Mouse (Mus musculus) heart, postnatal 14 days (tissue): Measurements from ENCODE around the gene Hsd17b2. TPM values are rescaled to one million over a fixed set of nuclear protein-coding genes. Genes with fewer than 3 reads are reported as not detected.

ENCODE experiments used
- DNase-seq, 2 experiments: peaks; one replicate each; pipeline ENCODE4 v3.0.0; 2021 to 2022
- intact Hi-C: fragments of 180-260 bp; cut with DNase I; formaldehyde crosslinking; loops from one replicate; pipeline ENCODE4 v1.15.1; 2025
- long read RNA-seq, 2 experiments: library from polyadenylated mRNA; stranded (forward); transcript quantifications; one replicate each; pipeline ENCODE4 v2.0.0; 2021
- total RNA-seq, 2 experiments: library from RNA; stranded (reverse); gene quantifications; 2 replicates each; pipeline ENCODE4 v1.2.3; 2021

Gene Hsd17b2
- total RNA-seq, result not detected
- long read RNA-seq, experiment 1, result 0 reads
- long read RNA-seq, experiment 2, result 0 reads

DNA sequence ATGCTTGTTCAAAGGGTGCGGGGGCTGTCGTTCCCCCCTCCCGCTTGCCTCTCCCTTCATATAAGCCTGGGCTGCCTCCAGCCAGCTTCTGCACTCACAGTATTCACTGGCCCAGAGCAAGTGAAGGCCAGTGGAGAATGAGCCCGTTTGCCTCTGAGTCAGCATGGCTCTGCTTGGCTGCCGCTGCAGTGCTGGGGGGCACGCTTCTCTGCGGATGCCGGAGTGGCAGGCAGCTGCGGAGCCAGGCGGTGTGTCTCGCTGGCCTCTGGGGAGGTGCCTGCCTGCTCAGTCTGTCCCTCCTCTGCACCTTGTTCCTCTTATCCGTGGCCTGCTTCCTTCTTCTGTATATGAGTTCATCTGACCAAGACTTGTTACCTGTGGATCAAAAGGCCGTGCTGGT is at the start of gene Hsd17b2:
TSS of gene Hsd17b2 (plus strand) at position 46 of the 400 bp plus-strand sequence.
- no peak for DNase-seq
- intact Hi-C loops, result no loop called here

DNA sequence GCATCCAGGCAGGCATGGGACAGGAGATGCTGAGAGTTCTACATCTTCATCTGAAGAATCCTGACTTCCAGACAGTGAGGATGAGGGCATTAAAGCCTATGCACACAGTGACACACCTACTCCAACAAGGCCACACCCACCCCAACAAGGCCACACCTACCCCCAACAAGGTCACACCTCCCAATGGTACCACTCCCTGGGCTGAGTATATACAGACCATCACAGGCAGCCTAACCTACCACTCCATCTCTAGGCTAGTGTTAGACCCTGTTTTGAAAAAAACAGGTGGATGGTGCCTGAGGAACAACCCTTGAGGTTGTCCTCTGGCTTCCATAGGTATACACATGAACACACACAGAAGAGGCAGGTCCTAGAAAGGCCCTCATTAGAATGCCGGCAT is 49.4 kb upstream of the Hsd17b2 start:
- intact Hi-C loops, result no loop called here
- no peak for DNase-seq

DNA sequence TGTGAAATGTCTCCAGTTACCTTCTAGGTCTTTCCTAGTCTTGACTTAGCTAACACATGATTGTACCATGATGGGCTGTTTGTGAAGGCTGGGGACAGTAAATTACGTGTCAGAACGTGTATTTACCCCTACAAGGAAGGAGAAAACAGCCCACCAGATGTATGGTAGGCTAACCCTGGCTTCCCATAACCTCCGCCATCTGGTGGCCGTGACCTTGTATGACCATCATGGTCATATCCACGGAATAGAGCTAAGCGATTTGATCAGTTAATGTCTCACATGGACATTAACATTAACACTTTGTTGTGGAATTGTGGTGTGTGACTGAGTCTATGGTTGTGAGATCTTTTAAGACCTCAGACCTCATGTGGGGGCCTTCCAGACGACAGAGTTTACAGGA is 42.7 kb upstream of the Hsd17b2 start:
- intact Hi-C loops, result no loop called here
- DNase-seq, result no peak

DNA sequence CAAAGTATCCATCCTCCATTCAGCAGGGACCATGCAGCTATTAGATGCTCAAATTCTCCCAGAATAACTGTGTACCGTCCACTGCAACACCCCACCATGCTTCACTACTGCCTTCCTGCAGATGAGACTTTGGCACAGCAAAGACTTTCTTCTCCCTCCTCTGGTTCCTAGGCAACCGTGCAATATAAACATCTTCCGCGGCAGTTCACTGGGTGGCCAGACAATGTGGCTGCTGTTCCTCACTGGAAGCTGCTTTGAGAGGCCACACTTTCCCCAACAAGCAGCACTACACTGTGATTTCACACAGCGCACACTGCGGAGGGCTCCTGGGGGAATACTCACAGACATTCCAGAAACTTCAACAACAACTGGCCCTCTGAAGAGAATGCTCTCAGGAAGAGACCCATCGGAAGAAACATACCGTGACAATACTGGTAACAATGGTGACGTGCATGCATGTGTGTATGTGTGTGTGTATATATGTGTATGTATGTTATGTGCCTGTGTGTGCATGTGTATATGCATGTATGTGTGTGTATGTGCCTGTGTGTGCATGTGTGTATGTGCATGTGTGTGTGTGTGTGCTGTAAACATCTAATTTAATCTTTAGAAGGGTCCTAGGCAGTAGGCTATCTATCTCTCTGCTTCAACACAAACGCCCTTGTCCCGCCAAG is 41.2 kb upstream of the Hsd17b2 start:
- peak; percentile 9 to 20 for DNase-seq
- intact Hi-C loops, result no loop called here

DNA sequence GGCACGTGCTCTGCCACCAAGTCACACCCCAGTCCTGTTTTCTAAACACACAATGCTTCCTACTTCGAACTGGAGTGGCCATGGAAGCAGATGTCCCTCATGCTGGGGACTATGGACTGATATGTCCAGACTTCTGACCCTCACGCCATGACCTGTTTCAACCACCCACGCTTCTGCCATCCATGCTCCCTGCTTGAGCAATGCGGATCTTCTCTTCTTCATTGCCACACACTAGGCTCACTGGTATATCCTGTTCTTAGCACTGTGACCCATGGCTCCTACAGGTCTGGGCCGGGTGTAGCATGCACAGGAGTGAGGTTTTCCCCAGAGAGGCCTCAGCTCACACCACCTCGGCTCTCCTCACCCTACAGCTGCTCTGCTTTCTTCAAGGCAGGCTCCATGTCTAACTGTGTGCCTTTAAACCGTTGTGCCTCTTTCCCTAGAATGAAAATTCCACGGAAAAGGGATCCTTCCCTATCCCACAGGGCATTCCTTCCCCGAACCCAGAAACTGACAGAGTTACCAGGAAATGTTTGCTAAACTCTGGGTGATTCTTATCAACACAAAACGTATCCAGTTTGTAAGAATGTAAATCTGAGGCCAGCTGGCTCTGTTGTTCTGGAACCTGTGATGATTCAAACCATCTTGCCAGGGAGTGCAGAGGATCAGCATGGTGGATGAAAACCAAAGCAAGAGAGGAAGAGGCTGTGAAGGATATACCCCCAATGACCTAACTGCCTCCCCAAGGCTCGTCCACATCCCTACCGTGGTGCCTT is 34.2 kb upstream of the Hsd17b2 start:
- DNase-seq, result no peak
- intact Hi-C loops, result no loop called here

DNA sequence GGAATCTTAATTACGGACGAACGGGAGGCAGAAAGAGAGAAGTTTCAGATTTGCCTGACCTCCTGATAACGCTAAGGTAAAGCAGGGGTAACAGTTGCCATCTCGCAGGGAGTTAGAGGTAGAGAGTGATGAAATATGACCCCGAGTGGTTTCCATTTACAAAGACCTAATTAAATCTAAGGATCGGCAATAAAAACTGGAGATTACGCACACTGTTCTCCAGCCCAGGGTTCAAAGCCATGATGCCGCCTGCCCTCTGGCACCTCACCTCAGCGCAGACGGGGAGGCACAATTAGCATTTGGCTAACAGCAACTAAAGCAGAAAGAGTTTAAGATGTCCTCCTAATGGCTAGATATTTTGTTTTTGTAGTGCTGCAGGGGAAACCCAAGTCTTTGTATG is 31.2 kb upstream of the Hsd17b2 start:
- intact Hi-C loops, result no loop called here
- DNase-seq, result no peak

DNA sequence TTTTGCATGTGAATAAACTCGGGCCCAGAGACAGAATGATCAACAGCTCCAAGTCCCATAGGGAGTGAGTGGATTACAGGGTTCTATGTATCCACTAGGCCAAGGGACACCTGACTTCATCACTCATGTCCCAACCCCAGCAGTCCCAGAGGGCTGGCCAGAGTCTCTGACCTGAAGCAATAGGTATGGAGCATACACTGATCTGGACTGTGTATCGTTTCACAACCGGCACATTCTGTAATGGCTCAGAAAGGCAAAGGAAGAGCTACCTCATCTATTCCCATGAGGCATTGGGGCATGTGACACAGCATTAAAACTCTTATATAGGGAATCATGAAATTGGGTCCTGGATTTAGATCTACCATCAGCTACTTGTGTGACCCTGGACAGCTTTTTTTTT is 29.1 kb upstream of the Hsd17b2 start:
- intact Hi-C loops, result no loop called here
- no peak for DNase-seq

DNA sequence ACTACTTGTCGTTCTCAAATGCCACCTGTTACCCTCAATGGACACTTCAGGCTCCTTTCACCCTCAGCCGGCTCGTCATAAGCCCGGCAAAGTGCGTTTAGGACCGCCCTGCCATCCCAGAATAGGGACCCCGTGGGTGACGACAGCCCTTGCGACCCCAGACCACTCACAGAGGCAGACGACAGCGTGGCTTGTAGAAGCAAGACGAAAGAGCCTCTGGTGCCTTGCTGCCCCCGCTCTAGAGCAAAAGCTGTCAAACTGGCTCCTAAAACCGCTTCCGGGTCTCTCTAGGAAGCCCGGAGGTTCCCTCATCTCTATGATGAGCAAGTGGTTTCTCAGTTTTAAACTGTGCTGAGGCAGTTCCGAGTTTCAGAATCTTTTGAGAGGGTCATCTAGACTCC is 28.3 kb upstream of the Hsd17b2 start, which contains the start of gene Sdr42e1:
TSS of gene Sdr42e1 (minus strand) at position 260 of the 401 bp plus-strand sequence.
- peak; percentile 47 to 54 for DNase-seq
- intact Hi-C loops, result no loop called here

DNA sequence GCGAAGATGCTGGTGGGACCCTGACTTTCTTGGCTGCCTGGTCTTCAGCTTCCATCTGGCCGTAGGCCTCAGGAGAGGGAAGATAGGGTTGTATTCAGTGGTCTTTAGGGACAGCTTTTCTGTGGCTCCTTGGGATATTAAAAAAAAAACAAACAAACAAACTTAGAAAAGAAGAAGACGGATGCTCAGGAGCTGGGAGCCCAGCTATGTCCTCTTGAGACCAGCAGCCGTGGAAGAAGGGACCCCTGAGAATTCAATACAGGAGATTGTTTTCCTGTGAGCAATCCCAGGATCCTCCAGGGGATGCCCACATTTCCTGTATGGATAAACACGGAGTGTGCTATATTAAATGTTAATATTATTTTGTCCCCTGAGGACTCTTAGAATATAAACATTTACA is 26.5 kb upstream of the Hsd17b2 start:
- no peak for DNase-seq
- intact Hi-C loops, result no loop called here

DNA sequence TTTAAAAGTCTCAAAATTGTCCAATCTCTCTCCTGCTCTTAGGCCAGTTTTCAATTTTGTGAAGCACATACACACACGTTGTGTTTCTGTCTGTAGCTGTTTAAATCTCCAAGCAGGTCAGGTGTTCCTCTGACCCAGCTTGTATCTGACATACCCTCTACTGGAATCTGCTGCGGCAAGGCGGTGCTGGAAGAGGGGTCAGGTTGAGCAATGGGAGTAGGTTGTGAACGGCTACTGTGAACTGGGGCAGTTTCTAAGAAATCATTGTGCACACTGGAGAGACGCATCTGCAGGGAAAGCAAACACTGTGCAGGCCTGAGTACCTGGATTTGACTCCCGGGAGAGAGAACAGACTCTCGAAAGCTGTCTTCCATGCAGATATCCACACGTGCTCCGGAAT is 25.2 kb upstream of the Hsd17b2 start:
- no peak for DNase-seq
- intact Hi-C loops, result no loop called here

DNA sequence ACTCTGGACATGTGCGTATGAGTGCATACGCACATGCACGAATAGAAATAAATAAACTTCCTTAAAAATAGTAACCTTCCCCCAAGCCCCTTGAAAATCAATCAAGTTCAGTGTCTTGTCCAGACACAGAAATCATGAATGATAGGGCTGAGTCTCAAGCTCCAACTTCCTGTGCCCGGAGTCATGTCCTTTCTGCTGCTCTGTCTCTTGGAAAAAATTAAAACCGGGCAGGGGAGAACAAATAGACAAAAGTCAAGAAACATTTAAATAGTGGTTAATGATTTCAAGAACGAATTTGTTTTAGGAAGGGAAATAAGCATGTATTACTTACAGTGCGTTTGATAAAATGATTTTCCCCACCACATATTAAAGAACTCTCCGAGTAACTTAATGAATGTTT is 24.7 kb upstream of the Hsd17b2 start:
- intact Hi-C loops, result no loop called here
- DNase-seq, result no peak

DNA sequence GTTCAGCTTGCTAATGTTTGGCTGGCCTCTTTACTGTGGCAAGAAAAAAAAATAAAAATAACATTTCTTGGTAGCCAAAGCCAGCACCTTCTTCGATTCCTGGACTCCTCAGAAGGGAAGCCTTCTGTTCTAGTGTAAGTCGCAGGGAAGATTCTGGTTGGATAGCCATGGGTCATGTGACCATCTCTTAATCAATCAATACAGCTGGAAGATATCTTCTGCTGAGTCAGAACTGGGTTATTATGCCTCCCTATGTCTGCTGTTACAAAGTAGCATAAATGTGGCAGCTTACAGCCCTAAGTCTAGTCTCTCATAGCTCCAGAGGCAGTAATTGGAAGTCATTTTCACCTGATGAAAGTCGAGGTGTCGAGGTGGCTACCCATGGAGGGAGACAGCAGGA is 23.1 kb upstream of the Hsd17b2 start:
- intact Hi-C loops, result no loop called here
- no peak for DNase-seq

DNA sequence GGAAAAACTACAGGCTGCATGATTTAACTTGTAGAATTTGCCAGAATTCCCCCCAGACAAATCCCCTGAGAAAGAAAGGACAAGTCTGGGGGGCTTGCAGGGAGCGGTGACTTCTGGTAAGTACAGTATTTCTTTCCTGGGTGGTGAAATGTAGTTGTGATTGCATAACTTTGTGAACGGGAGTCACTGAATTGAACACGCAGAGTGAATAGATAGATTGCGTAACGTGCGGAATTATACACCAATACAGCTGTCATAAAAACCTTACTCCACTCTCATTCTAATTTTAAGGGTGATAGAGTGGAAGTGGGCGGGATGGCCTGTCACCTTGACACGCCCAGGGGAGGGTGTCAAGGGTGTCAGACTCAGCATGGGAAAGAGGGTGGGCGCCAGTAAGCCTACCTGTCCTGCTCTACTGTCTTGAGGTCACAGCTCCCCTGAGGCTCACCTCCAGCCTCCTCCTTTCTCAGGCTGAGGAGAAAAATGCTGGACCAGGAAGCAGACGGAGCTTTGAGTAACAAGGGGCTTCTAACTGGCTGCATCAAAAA is 17.7 kb upstream of the Hsd17b2 start:
- intact Hi-C loops, result no loop called here
- DNase-seq, result no peak

DNA sequence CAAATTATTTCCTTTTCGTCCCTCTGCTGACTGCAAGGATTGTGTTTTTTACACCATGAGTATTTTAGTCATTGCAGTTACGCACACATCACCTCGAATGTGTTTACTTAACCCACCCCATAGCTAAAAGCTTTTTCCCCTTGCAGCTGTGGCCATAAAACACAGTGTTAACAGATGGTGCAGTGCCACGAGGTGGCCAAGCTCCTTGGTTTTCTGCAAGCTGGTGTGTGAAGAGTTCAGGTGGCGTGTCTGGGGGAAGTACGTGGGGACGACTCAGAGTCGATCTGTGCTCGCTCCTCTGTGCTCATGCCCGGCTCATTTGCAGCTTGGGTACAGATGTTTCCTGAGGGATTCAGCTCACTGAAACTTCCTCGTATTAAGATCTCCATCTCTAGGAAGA is 17.2 kb upstream of the Hsd17b2 start:
- intact Hi-C loops, result no loop called here
- DNase-seq, result no peak

DNA sequence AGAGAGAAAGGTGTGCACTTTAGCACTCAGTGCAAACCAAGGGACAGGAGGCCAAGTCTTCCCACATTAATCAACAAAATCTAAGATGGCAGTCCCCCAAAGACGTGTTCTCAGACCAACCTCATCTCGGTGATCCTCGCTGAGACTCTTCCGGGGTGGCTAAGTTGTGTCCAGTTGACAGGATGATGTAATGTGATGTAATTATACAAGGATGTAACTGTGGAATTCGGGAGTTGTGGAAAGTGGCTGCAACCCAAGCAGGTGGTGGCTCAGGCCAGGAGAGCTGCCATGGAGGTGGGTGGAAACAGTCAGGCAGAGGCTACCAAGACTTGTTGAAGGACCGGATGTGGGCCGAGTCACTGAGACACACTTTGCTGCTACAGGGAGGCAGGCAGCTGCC is 13.8 kb upstream of the Hsd17b2 start:
- intact Hi-C loops, result no loop called here

DNA sequence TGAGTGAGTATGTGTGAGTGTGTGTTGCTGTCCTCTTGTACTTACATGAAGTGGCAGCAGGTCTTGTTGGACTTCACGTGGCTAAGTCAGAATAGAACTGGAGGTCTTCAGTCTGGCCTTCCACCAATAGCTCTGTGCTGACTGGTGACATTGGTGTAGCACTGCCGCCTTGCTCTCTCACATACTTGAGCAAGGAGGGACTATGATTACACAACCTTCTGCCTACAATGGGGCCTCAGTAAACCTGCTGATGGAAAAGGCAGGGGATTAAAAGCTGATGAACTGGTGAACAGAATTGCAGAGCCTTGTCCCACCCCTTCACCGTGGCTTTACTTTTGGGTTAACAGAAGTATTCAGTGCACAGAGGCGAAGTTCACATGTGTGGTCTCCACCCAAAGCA is 9.6 kb upstream of the Hsd17b2 start:
- DNase-seq, result no peak
- intact Hi-C loops, result no loop called here

More for the DNA sequence above, 13.8 kb upstream of the Hsd17b2 start:
- DNase-seq, result no peak

DNA sequence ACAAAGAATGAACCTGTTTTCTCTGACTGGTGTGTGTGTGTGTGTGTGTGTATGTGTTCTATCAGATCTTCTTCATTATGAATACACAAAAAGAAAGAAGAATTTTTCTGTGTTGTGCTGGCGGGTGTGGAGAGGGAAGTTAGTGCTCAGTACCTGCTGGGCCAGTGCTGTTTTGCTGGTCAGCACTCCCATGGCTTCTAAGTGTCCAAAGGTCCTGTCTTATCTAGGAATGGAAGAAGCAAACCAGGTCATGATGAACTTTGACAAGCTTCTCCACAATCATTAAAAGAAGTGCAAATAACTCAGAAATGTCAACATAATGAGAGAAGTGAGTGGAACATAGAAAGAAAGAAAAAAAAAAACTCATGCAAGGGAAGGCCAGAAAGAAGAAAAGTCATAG is 6.1 kb upstream of the Hsd17b2 start:
- DNase-seq, result no peak
- intact Hi-C loops, result loop anchor here (5.0 kb wide), 1 partner anchor 167 kb away; no protein-coding TSS in a partner anchor

DNA sequence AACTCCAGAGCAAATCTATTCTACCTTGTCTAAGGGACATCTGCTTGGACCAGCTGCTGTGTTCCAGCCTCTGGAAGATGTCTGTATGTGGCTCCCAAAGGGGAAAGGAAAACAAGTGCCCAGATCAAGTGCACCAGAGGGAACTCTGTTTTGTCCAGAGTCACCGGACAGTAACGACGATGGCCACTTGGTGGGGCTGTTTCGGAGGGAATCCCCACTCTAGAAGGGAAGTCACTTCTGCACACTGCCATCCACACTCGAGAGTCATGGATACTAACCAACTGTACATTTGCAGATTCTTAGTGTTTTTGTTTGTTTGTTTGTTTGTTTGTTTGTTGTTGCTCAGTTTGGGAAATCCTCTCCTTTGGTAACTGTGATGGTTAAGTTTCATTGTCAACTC is 4.5 kb upstream of the Hsd17b2 start:
- intact Hi-C loops, result loop anchor here (5.0 kb wide), 1 partner anchor 165 kb away; no protein-coding TSS in a partner anchor
- peak; percentile 27 to 44 for DNase-seq

DNA sequence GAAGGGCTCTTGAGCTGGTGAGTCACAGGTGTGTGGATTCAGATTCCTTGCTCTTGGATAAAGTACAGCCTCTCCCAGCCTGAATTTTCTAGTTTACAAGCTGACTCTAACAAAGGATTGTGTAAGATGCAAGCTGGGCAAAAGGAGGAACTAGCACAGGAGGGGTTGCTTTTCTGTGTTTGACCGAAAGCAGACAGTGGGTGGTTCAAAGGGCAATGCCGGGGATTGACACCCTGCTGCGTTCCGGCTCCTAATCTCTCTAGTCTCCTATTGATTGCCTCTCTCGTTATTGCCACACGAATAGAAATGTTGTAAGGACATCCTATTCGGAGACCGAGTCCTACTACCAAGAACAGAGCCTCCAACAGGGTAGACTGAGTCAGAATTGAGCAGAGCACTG is 1.0 kb upstream of the Hsd17b2 start:
- no peak for DNase-seq
- intact Hi-C loops, result no loop called here

DNA sequence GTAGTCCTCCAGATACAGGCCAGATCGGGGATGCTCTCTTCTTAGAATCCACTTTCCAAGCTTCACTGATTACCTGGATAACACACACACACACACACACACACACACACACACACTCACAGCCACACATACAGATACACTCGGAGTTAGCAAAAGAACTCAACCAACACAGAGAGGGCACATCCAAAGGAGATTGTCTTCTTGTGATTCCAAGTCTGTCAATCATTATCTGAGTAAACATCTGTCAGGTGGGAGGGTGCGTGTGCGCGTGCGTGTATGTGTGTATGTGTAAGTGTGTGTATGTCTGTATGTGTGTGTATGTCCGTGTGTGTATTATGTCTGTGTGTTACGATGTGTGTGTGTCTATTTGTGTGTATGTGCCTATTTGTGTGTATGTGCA is 458 bp upstream of the Hsd17b2 start:
- intact Hi-C loops, result no loop called here
- no peak for DNase-seq

DNA sequence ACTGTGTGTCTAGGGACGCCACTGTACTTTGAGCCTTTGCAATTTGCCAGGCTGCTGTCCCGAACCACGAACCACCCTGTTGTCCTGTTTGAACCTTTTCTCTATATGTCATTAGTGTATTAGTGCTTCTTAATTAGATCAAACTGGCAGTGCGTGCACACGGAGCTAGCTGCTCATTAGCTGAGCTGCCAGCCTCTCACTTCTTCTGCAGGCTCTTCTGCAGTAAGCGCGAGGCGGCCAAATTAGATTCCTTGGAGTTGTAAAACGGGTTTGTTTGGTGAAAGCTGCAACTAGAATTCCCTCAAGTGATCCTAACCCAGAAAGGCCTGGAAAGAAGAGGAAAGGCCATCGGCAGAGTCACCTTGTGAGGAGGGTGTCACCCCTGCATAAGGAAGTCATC is 997 bp downstream of the Hsd17b2 start:
- intact Hi-C loops, result no loop called here
- no peak for DNase-seq

DNA sequence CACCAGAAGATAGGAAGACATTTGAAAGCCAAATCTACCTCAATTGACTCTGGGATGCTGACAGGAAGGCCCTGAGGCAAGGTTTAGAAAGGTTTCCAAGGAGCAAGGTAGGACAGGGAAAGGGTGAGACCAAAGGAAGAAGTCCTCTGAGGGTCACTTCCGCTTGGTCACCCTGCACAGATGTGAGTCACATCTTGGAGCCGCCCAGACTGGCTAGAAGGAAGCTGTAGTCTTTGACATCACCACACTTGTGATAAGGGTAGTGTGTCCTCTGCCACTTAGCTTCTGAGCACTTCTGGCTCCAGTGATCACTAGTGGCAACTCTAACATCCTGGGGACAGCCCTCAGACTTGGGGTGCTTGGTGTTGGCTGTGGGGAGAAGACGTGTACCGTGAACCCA is 4.4 kb downstream of the Hsd17b2 start:
- no peak for DNase-seq
- intact Hi-C loops, result no loop called here
